Mouse (Mus musculus) heart, adult 2 months (tissue): ENCODE measurements around the gene Rnaseh2b. TPM values are rescaled to one million over a fixed set of nuclear protein-coding genes. Genes with fewer than 3 reads are reported as not detected.

ENCODE experiments used
- DNase-seq, 2 experiments: peaks; one replicate each; pipeline ENCODE4 v3.0.0; 2021
- H3K27ac ChIP-seq: fragments of 200-600 bp; 2 replicates; pipeline ENCODE4 v1.8.1; 2022
- H3K27me3 ChIP-seq: fragments of 200-500 bp; 2 replicates; pipeline ENCODE4 v1.6.1; 2012; ENCODE audit warnings: mild to moderate bottlenecking, low read length, inconsistent platforms, mixed read lengths; ENCODE audit not compliant: control insufficient read depth, insufficient read depth
- H3K36me3 ChIP-seq: fragments of 200-500 bp; 2 replicates; pipeline ENCODE4 v1.6.1; 2012; ENCODE audit warnings: low read length, inconsistent platforms; ENCODE audit not compliant: control insufficient read depth, insufficient read depth
- H3K4me1 ChIP-seq: fragments of 200-500 bp; 2 replicates; pipeline ENCODE4 v1.6.1; 2011; ENCODE audit warnings: low read length; ENCODE audit not compliant: control insufficient read depth, insufficient read depth
- H3K4me3 ChIP-seq: fragments of 200-600 bp; 2 replicates; pipeline ENCODE4 v1.8.1; 2022
- H3K79me2 ChIP-seq: fragments of 200-500 bp; replicated peaks from 2 replicates; pipeline ENCODE4 v1.6.1; 2012; ENCODE audit warnings: mild to moderate bottlenecking, inconsistent platforms, low read length, moderate library complexity, mixed read lengths; ENCODE audit not compliant: control insufficient read depth, insufficient read depth
- H3K9ac ChIP-seq: fragments of 200-500 bp; 2 replicates; pipeline ENCODE4 v1.6.1; 2012; ENCODE audit warnings: low read depth, mild to moderate bottlenecking, control low read depth, inconsistent platforms, low read length, mixed read lengths
- CTCF ChIP-seq: fragments of 200-600 bp; IDR thresholded peaks from 2 replicates; pipeline ENCODE4 v1.8.1; 2022; ENCODE audit warnings: antibody characterized with exemption, mild to moderate bottlenecking, moderate library complexity
- EP300 ChIP-seq: fragments of 200-500 bp; IDR thresholded peaks from 2 replicates; pipeline ENCODE4 v1.6.1; 2011; ENCODE audit warnings: low read depth, low read length, control low read depth; ENCODE audit not compliant: insufficient read depth
- POLR2A ChIP-seq: fragments of 200-500 bp; IDR thresholded peaks from 2 replicates; pipeline ENCODE4 v1.6.1; 2011; ENCODE audit warnings: mild to moderate bottlenecking, low read depth, low read length, control low read depth; ENCODE audit not compliant: insufficient read depth
- WGBS: fragments of 180-500 bp; shearing (Covaris S2); methylation state at CpG from one replicate; pipeline ENCODE4 v1.1.7; 2018; 5-methylcytosine and 5-hydroxymethylcytosine counted together
- intact Hi-C: fragments of 180-260 bp; cut with DNase I; formaldehyde crosslinking; loops from one replicate; pipeline ENCODE4 v1.15.1; 2025
- polyA plus RNA-seq: library from polyadenylated mRNA; depleted of rRNA; stranded (reverse); fragments of >200 nt; gene quantifications from 2 replicates; pipeline ENCODE4 v1.2.3, GENCODE M21; 2012
- total RNA-seq, 2 experiments: library from RNA; stranded (reverse); gene quantifications; 2 replicates each; pipeline ENCODE4 v1.2.3; 2021

Gene Rnaseh2b
- total and polyA plus RNA-seq, 3 experiments, result 3.3 to 9.8 (median 9.3) TPM

DNA sequence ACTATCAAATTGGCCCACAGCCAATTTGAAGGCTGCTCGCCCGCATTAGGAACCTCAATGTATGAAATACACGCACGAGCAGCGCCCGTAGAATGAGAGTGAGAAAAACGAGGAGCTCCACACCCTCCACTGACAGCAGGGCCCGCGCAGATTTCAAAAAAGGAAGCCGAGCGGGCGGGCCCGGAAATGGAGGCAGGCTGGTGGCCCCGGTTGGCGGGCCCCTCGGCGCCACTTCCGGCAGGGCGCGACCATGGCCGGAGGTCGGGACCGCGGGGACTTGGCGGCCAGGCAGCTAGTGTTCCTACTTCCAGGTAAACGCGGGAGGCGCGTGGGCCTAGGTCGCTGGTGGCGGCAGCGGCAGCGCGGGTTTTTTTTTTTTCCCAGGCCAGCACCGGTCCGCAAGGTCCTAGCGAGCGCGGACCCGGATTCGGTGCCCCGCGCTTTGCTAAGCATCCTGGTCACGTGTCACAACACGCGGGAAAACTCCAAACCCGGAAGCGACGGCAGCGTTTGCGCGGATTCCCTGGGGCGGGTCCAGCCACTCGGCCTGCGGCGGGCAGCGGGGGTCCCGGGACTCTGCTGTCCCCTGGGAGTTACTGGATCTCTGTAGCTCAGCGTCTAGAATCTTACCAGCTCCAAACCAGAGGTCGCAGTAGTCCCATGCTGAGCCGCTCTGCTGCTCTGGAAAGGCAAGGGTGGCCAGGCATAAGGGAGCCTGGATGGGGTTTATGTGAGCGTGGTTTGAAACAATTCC lies 39.7 kb downstream of the Rnaseh2b start:
- intact Hi-C loops, result loop anchor here (2.0 to 10.0 kb wide), 3 partner anchors 39 to 647 kb away; partner anchors contain the start of gene Gucy1b2

DNA sequence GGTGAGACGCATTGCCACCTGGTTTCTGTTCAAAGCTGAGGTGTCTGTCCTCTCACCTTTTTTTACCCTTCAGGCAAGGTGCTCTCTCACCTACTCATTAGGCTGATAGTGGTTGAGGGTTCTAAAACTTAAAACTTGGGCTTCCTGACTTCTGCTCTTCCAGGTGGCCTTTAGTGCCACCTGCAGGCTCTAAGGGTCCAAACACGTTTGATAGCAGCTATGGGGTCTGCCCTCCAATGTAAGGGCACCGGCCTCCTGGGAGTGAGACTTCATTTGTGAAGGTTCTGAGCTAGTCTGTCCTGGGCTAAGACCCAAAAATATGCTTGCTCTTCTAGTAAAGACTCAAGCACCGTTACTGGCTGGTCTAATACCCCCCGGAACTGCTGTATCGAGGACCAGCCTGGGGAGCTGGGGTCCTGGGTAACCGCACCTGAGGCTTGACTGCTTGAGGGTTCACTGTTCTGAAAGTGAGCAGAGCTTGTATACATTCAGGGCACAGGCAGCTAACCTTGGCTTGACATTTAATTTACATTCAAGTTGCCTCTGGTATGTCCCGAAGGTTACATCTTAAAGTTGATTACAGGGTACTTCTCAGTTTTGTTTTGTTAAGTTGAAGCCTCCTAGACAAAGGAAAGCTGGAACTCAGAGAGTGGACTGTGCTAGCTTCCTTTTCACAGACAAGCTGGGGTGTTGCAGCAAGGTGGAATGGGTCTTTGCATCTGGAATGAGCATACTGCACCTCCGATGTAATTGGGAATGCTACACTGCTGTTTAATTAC lies 41.7 kb downstream of the Rnaseh2b start:
- Histone ChIP-seq H3K4me3 (no peak overlapping the region), H3K4me1 (0 out of 2 replicates have a peak, but pooled peaks cover 1% of the 10 kb centered on the region), H3K36me3 (no peaks in the 10 kb centered on the region), H3K79me2 (no peaks in the 10 kb centered on the region), H3K27me3 (no peaks in the 10 kb centered on the region), H3K9ac (no peak overlapping the region; the same call in 1 of the 2 replicates), H3K27ac (no peak overlapping the region)
- no peak for TF ChIP-seq EP300
- TF ChIP-seq CTCF, result peak; percentile 23; the same call in 1 of the 2 replicates
- no peak for TF ChIP-seq POLR2A
- no peak for DNase-seq
- intact Hi-C loops, result loop anchor here (2.0 to 10.0 kb wide), 3 partner anchors 37 to 649 kb away; partner anchors contain the start of gene Gucy1b2
- 79% methylated on average over 9 of the region's 9 CpGs for WGBS

More for the DNA sequence above, 39.7 kb downstream of the Rnaseh2b start:
- Histone ChIP-seq H3K4me1 (0 out of 2 replicates have a peak, but pooled peaks cover 1% of the 10 kb centered on the region), H3K9ac (peak overlapping the region; percentile 77), H3K36me3 (no peaks in the 10 kb centered on the region), H3K27ac (peak overlapping the region; percentile 90), H3K4me3 (peak overlapping the region; percentile 78), H3K27me3 (no peaks in the 10 kb centered on the region), H3K79me2 (no peaks in the 10 kb centered on the region)
- WGBS, result under 1% methylated on average over 62 of the region's 62 CpGs
- TF ChIP-seq POLR2A, result 0 out of 2 replicates have a peak, but pooled peaks have one; percentile 48
- TF ChIP-seq EP300, result no peak
- peak; percentile 25 for TF ChIP-seq CTCF
- peak; percentile 91 to 93 for DNase-seq

- no peak overlapping the region for H3K27ac ChIP-seq
- no peak overlapping the region for H3K4me3 ChIP-seq
- 93% methylated on average over 1 of the region's 1 CpGs for WGBS
- no peaks in the 10 kb centered on the region for H3K36me3 ChIP-seq
- no peak for TF ChIP-seq POLR2A
- no peak for TF ChIP-seq CTCF
- TF ChIP-seq EP300, result no peak
- H3K79me2 ChIP-seq, result no peaks in the 10 kb centered on the region
- no peak overlapping the region for H3K9ac ChIP-seq
- intact Hi-C loops, result loop anchor here (10.0 kb wide), 1 partner anchor 654 kb away; no protein-coding TSS in a partner anchor
- H3K4me1 ChIP-seq, result peaks cover 5% of the 10 kb centered on the region
- no peaks in the 10 kb centered on the region for H3K27me3 ChIP-seq
- DNase-seq, result no peak
Measured at GRCm38 (mm10) chr14:62339196-62339595, 46.8 kb downstream of the Rnaseh2b start.

DNA sequence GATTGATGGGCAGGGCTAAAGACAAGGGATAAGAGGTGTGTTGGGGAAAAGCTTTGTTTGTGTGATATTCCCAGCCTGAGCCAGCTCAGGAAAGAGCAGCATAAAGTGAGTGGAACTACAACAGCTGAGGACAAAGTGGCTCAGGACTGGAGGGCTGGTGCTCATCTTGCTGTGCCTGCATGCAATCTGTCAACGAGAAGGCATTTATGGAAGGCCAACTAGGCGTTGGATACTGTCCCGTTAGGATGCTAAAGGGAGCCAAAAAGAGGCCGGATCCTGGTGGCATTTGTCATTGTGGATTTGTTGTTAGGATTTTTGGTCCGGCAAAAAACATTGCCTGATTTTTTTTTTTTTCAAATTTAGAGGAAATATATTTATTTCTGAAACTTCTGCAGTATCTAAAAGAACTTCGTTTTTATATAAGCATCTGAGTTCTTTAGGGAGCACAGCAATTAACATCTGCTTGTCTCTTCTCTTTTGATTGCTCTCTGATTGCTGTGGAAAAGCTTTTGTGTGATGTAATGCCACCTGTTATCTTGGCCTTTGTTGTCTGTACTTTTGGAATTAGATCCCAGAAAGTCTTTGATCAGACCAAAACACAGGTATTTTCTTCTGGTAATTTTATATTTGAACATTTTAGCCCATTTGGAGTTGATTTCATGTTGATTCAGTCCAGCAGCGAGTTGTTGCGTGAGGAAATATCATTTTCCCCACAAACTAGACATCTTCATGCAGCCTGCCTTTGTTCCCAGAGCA lies 49.7 kb downstream of the Rnaseh2b start:
- Histone ChIP-seq H3K79me2 (no peaks in the 10 kb centered on the region), H3K27ac (peak overlapping the region; percentile 18; the same call in 1 of the 2 replicates), H3K9ac (no peak overlapping the region), H3K4me1 (peaks cover 5% of the 10 kb centered on the region), H3K27me3 (no peaks in the 10 kb centered on the region), H3K36me3 (no peaks in the 10 kb centered on the region), H3K4me3 (no peak overlapping the region)
- no peak for TF ChIP-seq CTCF
- no peak for TF ChIP-seq POLR2A
- TF ChIP-seq EP300, result no peak
- intact Hi-C loops, result no loop called here
- DNase-seq, result no peak
- WGBS, result 39% methylated on average over 8 of the region's 8 CpGs

- Histone ChIP-seq H3K4me3 (no peak overlapping the region), H3K79me2 (no peaks in the 10 kb centered on the region), H3K4me1 (peaks cover 6% of the 10 kb centered on the region), H3K9ac (no peak overlapping the region), H3K27me3 (no peaks in the 10 kb centered on the region), H3K36me3 (no peaks in the 10 kb centered on the region), H3K27ac (peak overlapping the region; percentile 18; the same call in 1 of the 2 replicates)
- DNase-seq, result peak in 1 of 2 experiments; percentile 35
- intact Hi-C loops, result no loop called here
- TF ChIP-seq POLR2A (0 out of 2 replicates have a peak, but pooled peaks have one; percentile 14), EP300 (no peak)
- WGBS, result 40% methylated on average over 10 of the region's 10 CpGs
Measured at GRCm38 (mm10) chr14:62342643-62343144, 50.3 kb downstream of the Rnaseh2b start.
